Mouse (Mus musculus) limb, embryonic 12.5 days (tissue): Measurements from ENCODE around the gene Dpyd. TPM values are rescaled to one million over a fixed set of nuclear protein-coding genes. Genes with fewer than 3 reads are reported as not detected.

Experiments
- ATAC-seq: fragments of 200-750 bp; cut with Nextera tagmentation; 2 replicates; pipeline ENCODE4 v1.8.0; 2017; ENCODE audit warnings: low read depth, moderate TSS enrichment; ENCODE audit not compliant: insufficient number of reproducible peaks, insufficient read depth, low FRiP score, low TSS enrichment
- H3K27ac ChIP-seq: fragments of 300-500 bp; sonication (generic); 2 replicates; pipeline ENCODE4 v1.5.1; 2016; ENCODE audit warnings: mild to moderate bottlenecking, moderate library complexity
- H3K27me3 ChIP-seq: fragments of 300-500 bp; sonication (generic); 2 replicates; pipeline ENCODE4 v1.6.1; 2016; ENCODE audit warnings: mild to moderate bottlenecking, moderate library complexity
- H3K36me3 ChIP-seq: fragments of 300-500 bp; sonication (generic); 2 replicates; pipeline ENCODE4 v1.6.1; 2016; ENCODE audit warnings: mild to moderate bottlenecking, moderate library complexity
- H3K4me1 ChIP-seq: fragments of 300-500 bp; sonication (generic); replicated peaks from 2 replicates; pipeline ENCODE4 v1.6.1; 2016
- H3K4me2 ChIP-seq: fragments of 300-500 bp; sonication (generic); 2 replicates; pipeline ENCODE4 v1.6.1; 2016; ENCODE audit warnings: mild to moderate bottlenecking, moderate library complexity
- H3K4me3 ChIP-seq: fragments of 300-500 bp; sonication (generic); replicated peaks from 2 replicates; pipeline ENCODE4 v1.5.1; 2016; ENCODE audit warnings: mild to moderate bottlenecking
- H3K9ac ChIP-seq: fragments of 300-500 bp; sonication (generic); replicated peaks from 2 replicates; pipeline ENCODE4 v1.6.1; 2016; ENCODE audit warnings: mild to moderate bottlenecking, moderate library complexity
- H3K9me3 ChIP-seq: fragments of 300-500 bp; sonication (generic); 2 replicates; pipeline ENCODE4 v1.6.1; 2016; ENCODE audit warnings: mild to moderate bottlenecking, moderate library complexity
- WGBS: fragments of 180-500 bp; shearing (Covaris S2); methylation state at CpG from one replicate; pipeline ENCODE4 v1.1.7; 2016; 5-methylcytosine and 5-hydroxymethylcytosine counted together
- polyA plus RNA-seq: library from polyadenylated mRNA; unstranded; fragments of >200 nt; fragmentation: Nextera tagmentation; extraction: Ambion mirVana; gene quantifications from 2 replicates; pipeline ENCODE4 v1.2.1, GENCODE M21; 2016

Dpyd gene
- 11.8 TPM in 2 replicates for polyA plus RNA-seq

GRCm38 (mm10) chr3:118561554-118562310 lies at the start of gene Dpyd:
Gene Dpyd (plus strand): TSS chr3:118562129.
- H3K4me2 ChIP-seq: peak within 1 kb of the TSS; percentile 84
- peak; percentile 100 for ATAC-seq
- H3K4me1 ChIP-seq: no peaks in the 10 kb centered on the region
- peak within 1 kb of the TSS; percentile 76 for H3K4me3 ChIP-seq
- 5% methylated on average over 19 of the region's 19 CpGs for WGBS
- no peaks in the 10 kb centered on the region for H3K9me3 ChIP-seq
- H3K27ac ChIP-seq: peak within 1 kb of the TSS; percentile 41; the same call in 1 of the 2 replicates
- H3K9ac ChIP-seq: peak within 1 kb of the TSS; percentile 79
- no peaks in the 10 kb centered on the region for H3K36me3 ChIP-seq
- no peaks in the 10 kb centered on the region for H3K27me3 ChIP-seq

GRCm38 (mm10) chr3:118537676-118538075 lies 24.3 kb upstream of the Dpyd start:
- no peak overlapping the region for H3K27ac ChIP-seq
- 30% methylated on average over 2 of the region's 2 CpGs for WGBS
- H3K9me3 ChIP-seq: no peaks in the 10 kb centered on the region
- no peaks in the 10 kb centered on the region for H3K27me3 ChIP-seq
- no peak overlapping the region for H3K4me3 ChIP-seq
- ATAC-seq: no peak
- no peaks in the 10 kb centered on the region for H3K36me3 ChIP-seq
- H3K4me2 ChIP-seq: no peak overlapping the region
- no peaks in the 10 kb centered on the region for H3K4me1 ChIP-seq
- no peak overlapping the region for H3K9ac ChIP-seq

- Histone ChIP-seq H3K9ac (no peak overlapping the region), H3K4me1 (no peaks in the 10 kb centered on the region), H3K27me3 (no peaks in the 10 kb centered on the region), H3K4me2 (no peak overlapping the region), H3K36me3 (no peaks in the 10 kb centered on the region), H3K27ac (no peak overlapping the region), H3K4me3 (no peak overlapping the region), H3K9me3 (no peaks in the 10 kb centered on the region)
- no peak for ATAC-seq
- 64% methylated on average over 6 of the region's 6 CpGs for WGBS
Measured at GRCm38 (mm10) chr3:118541766-118542165, 20.2 kb upstream of the Dpyd start.

GRCm38 (mm10) chr3:118547551-118548210 lies 14.2 kb upstream of the Dpyd start:
- WGBS: 12% methylated on average over 4 of the region's 4 CpGs
- ATAC-seq: no peak
- Histone ChIP-seq H3K36me3 (no peaks in the 10 kb centered on the region), H3K4me2 (peak overlapping the region; percentile 21; the same call in 1 of the 2 replicates), H3K9me3 (no peaks in the 10 kb centered on the region), H3K4me3 (no peak overlapping the region), H3K9ac (no peak overlapping the region), H3K27ac (no peak overlapping the region), H3K27me3 (no peaks in the 10 kb centered on the region), H3K4me1 (peaks cover 11% of the 10 kb centered on the region)

GRCm38 (mm10) chr3:118557605-118558004 lies 4.3 kb upstream of the Dpyd start:
- H3K4me2 ChIP-seq: no peak overlapping the region
- no peak overlapping the region for H3K27ac ChIP-seq
- 71% methylated on average over 1 of the region's 1 CpGs for WGBS
- H3K4me1 ChIP-seq: no peaks in the 10 kb centered on the region
- no peaks in the 10 kb centered on the region for H3K27me3 ChIP-seq
- no peak overlapping the region for H3K4me3 ChIP-seq
- no peaks in the 10 kb centered on the region for H3K36me3 ChIP-seq
- H3K9ac ChIP-seq: no peak overlapping the region
- no peak for ATAC-seq
- no peaks in the 10 kb centered on the region for H3K9me3 ChIP-seq

GRCm38 (mm10) chr3:118559936-118560335 lies 2.0 kb upstream of the Dpyd start:
- no peak overlapping the region for H3K9ac ChIP-seq
- no peaks in the 10 kb centered on the region for H3K4me1 ChIP-seq
- H3K36me3 ChIP-seq: no peaks in the 10 kb centered on the region
- no peaks in the 10 kb centered on the region for H3K27me3 ChIP-seq
- H3K9me3 ChIP-seq: no peaks in the 10 kb centered on the region
- no peak for ATAC-seq
- H3K4me2 ChIP-seq: no peak overlapping the region
- no peak overlapping the region for H3K27ac ChIP-seq
- no peak overlapping the region for H3K4me3 ChIP-seq
- 86% methylated on average over 2 of the region's 2 CpGs for WGBS

- H3K4me2 ChIP-seq: peak overlapping the region; percentile 84
- under 1% methylated on average over 18 of the region's 18 CpGs for WGBS
- H3K36me3 ChIP-seq: no peaks in the 10 kb centered on the region
- peak overlapping the region; percentile 41; the same call in 1 of the 2 replicates for H3K27ac ChIP-seq
- H3K9ac ChIP-seq: peak overlapping the region; percentile 79
- ATAC-seq: peak; percentile 78; the same call in 1 of the 2 replicates
- H3K9me3 ChIP-seq: no peaks in the 10 kb centered on the region
- H3K4me1 ChIP-seq: no peaks in the 10 kb centered on the region
- H3K27me3 ChIP-seq: no peaks in the 10 kb centered on the region
- H3K4me3 ChIP-seq: peak overlapping the region; percentile 76
Measured at GRCm38 (mm10) chr3:118562311-118562671, 362 bp downstream of the Dpyd start.

GRCm38 (mm10) chr3:118566779-118567178 lies 4.8 kb downstream of the Dpyd start:
- H3K9me3 ChIP-seq: no peaks in the 10 kb centered on the region
- no peaks in the 10 kb centered on the region for H3K27me3 ChIP-seq
- ATAC-seq: no peak
- no peaks in the 10 kb centered on the region for H3K36me3 ChIP-seq
- H3K27ac ChIP-seq: no peak overlapping the region
- no peaks in the 10 kb centered on the region for H3K4me1 ChIP-seq
- no peak overlapping the region for H3K4me3 ChIP-seq
- 71% methylated on average over 5 of the region's 5 CpGs for WGBS
- no peak overlapping the region for H3K4me2 ChIP-seq
- no peak overlapping the region for H3K9ac ChIP-seq

GRCm38 (mm10) chr3:118570197-118570596 lies 8.3 kb downstream of the Dpyd start:
- H3K9me3 ChIP-seq: no peaks in the 10 kb centered on the region
- ATAC-seq: no peak
- WGBS: 85% methylated on average over 7 of the region's 7 CpGs
- H3K27ac ChIP-seq: no peak overlapping the region
- no peak overlapping the region for H3K4me2 ChIP-seq
- H3K4me3 ChIP-seq: no peak overlapping the region
- H3K4me1 ChIP-seq: no peaks in the 10 kb centered on the region
- no peak overlapping the region for H3K9ac ChIP-seq
- no peaks in the 10 kb centered on the region for H3K36me3 ChIP-seq
- H3K27me3 ChIP-seq: no peaks in the 10 kb centered on the region

GRCm38 (mm10) chr3:118590559-118590958 lies 28.6 kb downstream of the Dpyd start:
- 90% methylated on average over 1 of the region's 1 CpGs for WGBS
- H3K9ac ChIP-seq: no peak overlapping the region
- H3K9me3 ChIP-seq: no peaks in the 10 kb centered on the region
- H3K4me1 ChIP-seq: no peaks in the 10 kb centered on the region
- no peak overlapping the region for H3K4me2 ChIP-seq
- H3K4me3 ChIP-seq: no peak overlapping the region
- no peak overlapping the region for H3K27ac ChIP-seq
- H3K27me3 ChIP-seq: no peaks in the 10 kb centered on the region
- ATAC-seq: no peak
- H3K36me3 ChIP-seq: no peaks in the 10 kb centered on the region

GRCm38 (mm10) chr3:118594864-118595263 lies 32.9 kb downstream of the Dpyd start:
- Histone ChIP-seq H3K9ac (no peak overlapping the region), H3K4me3 (no peak overlapping the region), H3K4me2 (no peak overlapping the region), H3K4me1 (no peaks in the 10 kb centered on the region), H3K27me3 (no peaks in the 10 kb centered on the region), H3K27ac (no peak overlapping the region), H3K9me3 (no peaks in the 10 kb centered on the region), H3K36me3 (no peaks in the 10 kb centered on the region)
- no peak for ATAC-seq
- WGBS: 91% methylated on average over 4 of the region's 4 CpGs
